In genomic region chr16:18410418-18410817, GRCm38 (mm10) we compare ENCODE assay signal across 17 mouse cellular contexts. TPM values are rescaled to one million over a fixed set of nuclear protein-coding genes. Genes with fewer than 3 reads are reported as not detected.
DNase-seq lines count a peak whose midpoint lies in the region; ATAC-seq and TF ChIP-seq lines count a peak whose summit lies in the region.
"Had no signal": no experiment of that assay in that cellular context is flagged by ENCODE, and none has a peak within 500 bp of the region (broad histone marks: within the 10 kb centered on the region; RNA-seq: fewer than 3 reads in every experiment).

No protein-coding gene starts in this region.

- no peak for TF ChIP-seq CTCF in cerebellum, adult 2 months (IDR thresholded peaks at IDR 0.05; ENCODE audit: borderline replicate concordance, insufficient read depth, low read depth, low read length)
- no peak for TF ChIP-seq CTCF in kidney, postnatal 0 days (IDR thresholded peaks at IDR 0.05; ENCODE audit: low read depth)
- no peak for TF ChIP-seq CTCF in midbrain, postnatal 0 days (IDR thresholded peaks at IDR 0.05)

- no peak overlapping the region for H3K27ac ChIP-seq in cerebellum, adult 2 months (ENCODE audit: insufficient read depth, low read length)
- H3K27ac ChIP-seq in hindbrain, embryonic 10.5 days: peak overlapping the region; percentile 60; the same call in 1 of the 2 replicates
- no peak overlapping the region for H3K27ac ChIP-seq in hindbrain, embryonic 11.5 days (ENCODE audit: low read depth, low read length)
- H3K27ac ChIP-seq in kidney, postnatal 0 days: peak overlapping the region; percentile 79; the same call in 1 of the 2 replicates
- no peak overlapping the region for H3K27ac ChIP-seq in midbrain, embryonic 11.5 days (ENCODE audit: low read depth, low read length)
- H3K27ac ChIP-seq in midbrain, postnatal 0 days (ENCODE audit: low read depth, low read length): no peak overlapping the region
- H3K27ac ChIP-seq: embryonic facial prominence, embryonic 13.5 days had no signal

- H3K4me1 ChIP-seq in cerebellum, adult 2 months (ENCODE audit: control insufficient read depth, insufficient read depth, low read length): peaks cover 25% of the 10 kb centered on the region
- H3K4me1 ChIP-seq in hindbrain, embryonic 10.5 days (replicated peaks): peaks cover 52% of the 10 kb centered on the region
- H3K4me1 ChIP-seq in hindbrain, embryonic 11.5 days (replicated peaks; ENCODE audit: control insufficient read depth, insufficient read depth, low read length): no peaks in the 10 kb centered on the region; the same call in 1 of the 2 replicates
- peaks cover 19% of the 10 kb centered on the region for H3K4me1 ChIP-seq in kidney, postnatal 0 days (replicated peaks; ENCODE audit: insufficient read depth, low read length)
- peaks cover 8% of the 10 kb centered on the region for H3K4me1 ChIP-seq in midbrain, embryonic 11.5 days (ENCODE audit: control insufficient read depth, insufficient read depth, low read length)
- H3K4me1 ChIP-seq in midbrain, postnatal 0 days (ENCODE audit: insufficient read depth, low read length): no peaks in the 10 kb centered on the region

- H3K4me2 ChIP-seq in hindbrain, embryonic 11.5 days (replicated peaks; ENCODE audit: low read depth, low read length): no peak overlapping the region
- H3K4me2 ChIP-seq in kidney, postnatal 0 days (ENCODE audit: low read length): no peak overlapping the region
- no peak overlapping the region for H3K4me2 ChIP-seq in midbrain, embryonic 11.5 days
- H3K4me2 ChIP-seq in midbrain, postnatal 0 days (ENCODE audit: low read depth, low read length, poor library complexity, severe bottlenecking): no peak overlapping the region
- H3K4me2 ChIP-seq: embryonic facial prominence, embryonic 13.5 days; heart, embryonic 12.5 days had no signal

- no peak for TF ChIP-seq POLR2A in cerebellum, adult 2 months (IDR thresholded peaks at IDR 0.05; ENCODE audit: borderline replicate concordance, insufficient read depth, low read length)

- WGBS in cerebellum, adult 2 months: 75% methylated on average over 5 of the region's 5 CpGs
- 79% methylated on average over 5 of the region's 5 CpGs for WGBS in hindbrain, embryonic 10.5 days
- 85% methylated on average over 5 of the region's 5 CpGs for WGBS in hindbrain, embryonic 11.5 days
- WGBS in kidney, postnatal 0 days: 73% methylated on average over 5 of the region's 5 CpGs
- 81% methylated on average over 5 of the region's 5 CpGs for WGBS in midbrain, embryonic 11.5 days
- 82% methylated on average over 5 of the region's 5 CpGs for WGBS in midbrain, postnatal 0 days

- no peaks in the 10 kb centered on the region for H3K27me3 ChIP-seq in cerebellum, adult 2 months (ENCODE audit: control insufficient read depth, insufficient read depth, low read length)
- no peaks in the 10 kb centered on the region for H3K27me3 ChIP-seq in hindbrain, embryonic 10.5 days (ENCODE audit: insufficient read depth, poor library complexity, severe bottlenecking)
- H3K27me3 ChIP-seq in hindbrain, embryonic 11.5 days (ENCODE audit: control insufficient read depth, insufficient read depth, low read length): no peaks in the 10 kb centered on the region
- H3K27me3 ChIP-seq in kidney, postnatal 0 days (ENCODE audit: insufficient read depth, low read length): no peaks in the 10 kb centered on the region
- no peaks in the 10 kb centered on the region for H3K27me3 ChIP-seq in midbrain, embryonic 11.5 days (ENCODE audit: control insufficient read depth, insufficient read depth, low read length)
- no peaks in the 10 kb centered on the region for H3K27me3 ChIP-seq in midbrain, postnatal 0 days (ENCODE audit: insufficient read depth, low read length)
- H3K27me3 ChIP-seq: embryonic facial prominence, embryonic 13.5 days; heart, embryonic 12.5 days; Patski had no signal

- no peaks in the 10 kb centered on the region for H3K9me3 ChIP-seq in hindbrain, embryonic 10.5 days
- no peaks in the 10 kb centered on the region for H3K9me3 ChIP-seq in hindbrain, embryonic 11.5 days (ENCODE audit: control insufficient read depth, low read length)
- H3K9me3 ChIP-seq in kidney, postnatal 0 days (replicated peaks; ENCODE audit: low read length): no peaks in the 10 kb centered on the region
- H3K9me3 ChIP-seq in midbrain, embryonic 11.5 days (ENCODE audit: control insufficient read depth, low read length): no peaks in the 10 kb centered on the region
- H3K9me3 ChIP-seq in midbrain, postnatal 0 days (ENCODE audit: low read length): no peaks in the 10 kb centered on the region
- H3K9me3 ChIP-seq: embryonic facial prominence, embryonic 13.5 days; heart, embryonic 12.5 days had no signal

- no peak for ATAC-seq in hindbrain, embryonic 11.5 days (ENCODE audit: low FRiP score)
- no peak for ATAC-seq in kidney, postnatal 0 days (replicated peaks; ENCODE audit: low FRiP score, low read depth)
- ATAC-seq in midbrain, embryonic 11.5 days (ENCODE audit: low FRiP score): 0 out of 2 replicates have a peak, but pooled peaks have one; percentile 15
- no peak for ATAC-seq in midbrain, postnatal 0 days (ENCODE audit: low FRiP score)
- ATAC-seq: CD4-positive, CD25-positive, alpha-beta regulatory T cell, adult 4 months had no signal

- no peak overlapping the region for H3K4me3 ChIP-seq in cerebellum, adult 2 months (replicated peaks; ENCODE audit: insufficient read depth, low read depth, low read length)
- H3K4me3 ChIP-seq in hindbrain, embryonic 10.5 days: no peak overlapping the region
- no peak overlapping the region for H3K4me3 ChIP-seq in hindbrain, embryonic 11.5 days (ENCODE audit: low read depth, low read length)
- no peak overlapping the region for H3K4me3 ChIP-seq in kidney, postnatal 0 days (replicated peaks; ENCODE audit: low read depth, low read length)
- no peak overlapping the region for H3K4me3 ChIP-seq in midbrain, embryonic 11.5 days (ENCODE audit: low read depth, low read length)
- H3K4me3 ChIP-seq in midbrain, postnatal 0 days (ENCODE audit: low read depth, low read length): no peak overlapping the region
- H3K4me3 ChIP-seq: embryonic facial prominence, embryonic 13.5 days; heart, embryonic 12.5 days had no signal

- no peak overlapping the region for H3K9ac ChIP-seq in hindbrain, embryonic 11.5 days (ENCODE audit: low read depth, low read length)
- no peak overlapping the region for H3K9ac ChIP-seq in kidney, postnatal 0 days (ENCODE audit: low read depth, low read length)
- no peak overlapping the region for H3K9ac ChIP-seq in midbrain, embryonic 11.5 days (ENCODE audit: low read length)
- no peak overlapping the region for H3K9ac ChIP-seq in midbrain, postnatal 0 days (replicated peaks; ENCODE audit: low read length, poor library complexity, severe bottlenecking)
- H3K9ac ChIP-seq: embryonic facial prominence, embryonic 13.5 days had no signal

- peaks cover 81% of the 10 kb centered on the region for H3K36me3 ChIP-seq in hindbrain, embryonic 10.5 days
- peaks cover 1% of the 10 kb centered on the region; the same call in 1 of the 2 replicates for H3K36me3 ChIP-seq in hindbrain, embryonic 11.5 days (ENCODE audit: control insufficient read depth, insufficient read depth, low read length)
- H3K36me3 ChIP-seq in kidney, postnatal 0 days (ENCODE audit: insufficient read depth, low read length): 0 out of 2 replicates have a peak, but pooled peaks cover 12% of the 10 kb centered on the region
- peaks cover 12% of the 10 kb centered on the region for H3K36me3 ChIP-seq in midbrain, embryonic 11.5 days (ENCODE audit: control insufficient read depth, insufficient read depth, low read length)
- H3K36me3 ChIP-seq in midbrain, postnatal 0 days (ENCODE audit: insufficient read depth, low read length): peaks cover 24% of the 10 kb centered on the region

- peak; percentile 23 for DNase-seq in cerebellum, adult 11-12 months
- DNase-seq in cerebellum, adult 2 months: no peak
- DNase-seq in hindbrain, embryonic 10.5 days (ENCODE audit: low spot score): no peak
- no peak for DNase-seq in hindbrain, embryonic 11.5 days (ENCODE audit: low spot score)
- DNase-seq in kidney, postnatal 0 days (ENCODE audit: low spot score): no peak
- DNase-seq in kidney, adult 8-10 months: no peak
- no peak for DNase-seq in midbrain, embryonic 11.5 days (ENCODE audit: low spot score, missing footprints)
- DNase-seq in midbrain, postnatal 0 days (ENCODE audit: low spot score): no peak
- DNase-seq: adrenal gland, postnatal 14 days; cerebellum, adult 8-10 months; lung, postnatal 10 days; right cerebral cortex, postnatal 4 days; thymus, adult 2 months had no signal

RNA-seq across cellular contexts. Expression of gene Txnrd2, which starts 15.8 kb away (rescaled TPM):
- 20.6 and 23.1 TPM in 2 replicates for polyA plus RNA-seq in cerebellum, adult 2 months (2012; rRNA removed)
- 30.5 and 34.7 TPM in 2 replicates for polyA plus RNA-seq in hindbrain, embryonic 10.5 days (2016; fragmentation: Nextera tagmentation; extraction: Ambion mirVana)
- polyA plus RNA-seq in hindbrain, embryonic 11.5 days (2014; fragmentation: Nextera tagmentation; extraction: Ambion mirVana): 22.2 and 23.8 TPM in 2 replicates
- polyA plus RNA-seq in kidney, postnatal 0 days (2015; fragmentation: Nextera tagmentation; extraction: Ambion mirVana): 29.8 and 30.6 TPM in 2 replicates
- 21.0 and 22.7 TPM in 2 replicates for polyA plus RNA-seq in midbrain, embryonic 11.5 days (2014; fragmentation: Nextera tagmentation; extraction: Ambion mirVana)
- 13.3 and 22.9 TPM in 2 replicates for total RNA-seq in midbrain, postnatal 0 days (2014; rRNA removed)
- polyA plus RNA-seq in midbrain, postnatal 0 days (2015; fragmentation: Nextera tagmentation; extraction: Ambion mirVana): 38.3 and 42.6 TPM in 2 replicates

RNA-seq across cellular contexts. Expression of gene Comt, which starts 16.2 kb away (rescaled TPM):
- 145 and 146 TPM in 2 replicates for polyA plus RNA-seq in cerebellum, adult 2 months (2012; rRNA removed)
- 62.5 and 67.9 TPM in 2 replicates for polyA plus RNA-seq in hindbrain, embryonic 10.5 days (2016; fragmentation: Nextera tagmentation; extraction: Ambion mirVana)
- 49.6 and 53.9 TPM in 2 replicates for polyA plus RNA-seq in hindbrain, embryonic 11.5 days (2014; fragmentation: Nextera tagmentation; extraction: Ambion mirVana)
- polyA plus RNA-seq in kidney, postnatal 0 days (2015; fragmentation: Nextera tagmentation; extraction: Ambion mirVana): 107 and 123 TPM in 2 replicates
- 50.8 and 52.5 TPM in 2 replicates for polyA plus RNA-seq in midbrain, embryonic 11.5 days (2014; fragmentation: Nextera tagmentation; extraction: Ambion mirVana)
- total RNA-seq in midbrain, postnatal 0 days (2014; rRNA removed): 62.3 and 74.6 TPM in 2 replicates
- 95.0 and 103 TPM in 2 replicates for polyA plus RNA-seq in midbrain, postnatal 0 days (2015; fragmentation: Nextera tagmentation; extraction: Ambion mirVana)

Comparison
In these comparisons a context has a peak if more than half of its experiments do, and no peak if none do; other contexts are left out.
1. H3K27ac ChIP-seq: peak in hindbrain, embryonic 10.5 days (single experiment) and kidney, postnatal 0 days (single experiment); none in cerebellum, adult 2 months (single experiment), hindbrain, embryonic 11.5 days (single experiment), midbrain, embryonic 11.5 days (single experiment) and midbrain, postnatal 0 days (single experiment).